Mouse (Mus musculus) forebrain, embryonic 13.5 days (tissue): ENCODE data around the gene Selenop. TPM values are rescaled to one million over a fixed set of nuclear protein-coding genes. Genes with fewer than 3 reads are reported as not detected.
A peak's percentile ranks its signal among the peaks of the same experiment; 100 is the strongest.

ENCODE experiments used
- ATAC-seq: fragments of 200-750 bp; cut with Nextera tagmentation; 2 replicates; pipeline ENCODE4 v1.8.0; 2017
- H3K27ac ChIP-seq: fragments of 300-500 bp; sonication (generic); 2 replicates; pipeline ENCODE4 v1.5.1; 2015; ENCODE audit warnings: inconsistent platforms, mild to moderate bottlenecking, moderate library complexity
- H3K27me3 ChIP-seq: fragments of 300-500 bp; sonication (generic); 2 replicates; pipeline ENCODE4 v1.6.1; 2015; ENCODE audit warnings: mild to moderate bottlenecking, inconsistent platforms
- H3K36me3 ChIP-seq: fragments of 300-500 bp; sonication (generic); 2 replicates; pipeline ENCODE4 v1.6.1; 2015; ENCODE audit warnings: mild to moderate bottlenecking, inconsistent platforms; ENCODE audit not compliant: poor library complexity, severe bottlenecking
- H3K4me1 ChIP-seq: fragments of 300-500 bp; sonication (generic); 2 replicates; pipeline ENCODE4 v1.6.1; 2015; ENCODE audit warnings: inconsistent platforms
- H3K4me2 ChIP-seq: fragments of 300-500 bp; sonication (generic); 2 replicates; pipeline ENCODE4 v1.6.1; 2015; ENCODE audit warnings: inconsistent platforms, mild to moderate bottlenecking, moderate library complexity
- H3K4me3 ChIP-seq: fragments of 300-500 bp; sonication (generic); 2 replicates; pipeline ENCODE4 v1.5.1; 2015; ENCODE audit warnings: mild to moderate bottlenecking, inconsistent platforms
- H3K9ac ChIP-seq: fragments of 300-500 bp; sonication (generic); 2 replicates; pipeline ENCODE4 v1.6.1; 2015; ENCODE audit warnings: mild to moderate bottlenecking, inconsistent platforms
- H3K9me3 ChIP-seq: fragments of 300-500 bp; sonication (generic); replicated peaks from 2 replicates; pipeline ENCODE4 v1.6.1; 2016; ENCODE audit warnings: inconsistent platforms
- WGBS: fragments of 180-500 bp; shearing (Covaris S2); methylation state at CpG from one replicate; pipeline ENCODE4 v1.1.7; 2015; 5-methylcytosine and 5-hydroxymethylcytosine counted together
- polyA plus RNA-seq: library from polyadenylated mRNA; unstranded; fragments of >200 nt; fragmentation: Nextera tagmentation; extraction: Ambion mirVana; gene quantifications from 2 replicates; pipeline ENCODE4 v1.2.1, GENCODE M21; 2015

The Selenop gene
- polyA plus RNA-seq, 1 experiment from 2014 or later: 46.8 TPM

DNA sequence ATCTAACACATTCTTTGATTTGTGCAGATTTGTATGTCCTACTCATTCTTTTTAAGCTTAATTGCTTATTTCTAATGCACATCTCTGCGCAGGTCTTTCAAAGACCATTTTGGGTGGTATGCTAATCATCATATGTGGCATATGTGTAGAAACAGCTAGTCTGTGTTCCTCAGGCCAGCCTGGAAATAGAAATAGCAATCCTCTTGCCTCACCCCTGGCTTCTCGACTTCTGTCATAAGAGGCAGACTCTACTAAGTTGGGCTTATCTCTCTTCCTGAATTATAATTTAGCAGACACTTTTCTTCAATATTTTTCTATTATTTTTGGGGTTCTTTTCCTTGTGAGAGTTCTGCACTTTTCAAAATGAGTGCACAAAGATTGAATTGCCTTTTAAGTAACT, 17.7 kb upstream of the Selenop start:
- H3K27me3 ChIP-seq: no peaks in the 10 kb centered on the region
- WGBS: 85% methylated on average over 2 of the region's 2 CpGs
- ATAC-seq: no peak

DNA sequence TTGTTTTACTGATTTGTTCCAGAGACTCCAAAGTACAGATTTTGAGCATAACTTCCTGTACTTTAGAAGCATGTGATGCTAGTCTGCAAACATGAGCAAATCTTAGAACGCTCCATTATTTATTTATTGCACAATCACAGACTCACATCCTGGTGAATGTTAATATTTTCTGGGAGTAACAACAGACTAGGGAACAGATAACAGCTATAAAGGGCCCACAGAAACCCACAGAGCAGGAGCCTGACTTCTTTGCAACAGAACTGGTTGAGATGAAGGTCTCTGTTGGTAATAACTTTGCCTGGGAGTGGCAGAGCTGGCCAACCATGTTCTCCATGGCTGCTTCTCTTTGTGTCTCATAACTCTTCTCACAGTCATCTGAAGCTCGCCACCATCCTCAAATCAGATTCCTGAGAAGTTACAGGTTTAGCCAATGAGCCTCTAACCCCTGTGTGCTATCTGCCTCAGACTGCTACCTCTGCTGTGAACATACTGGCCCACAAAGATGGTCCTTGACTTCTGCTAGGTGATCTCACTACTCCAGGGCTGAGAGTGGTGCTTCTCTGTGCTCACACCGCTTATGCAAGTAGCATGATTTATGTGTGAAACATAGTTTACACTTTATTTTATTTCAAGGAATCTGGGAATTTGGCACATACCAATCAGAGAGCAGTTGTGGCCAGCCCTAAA, 17.2 kb upstream of the Selenop start:
- WGBS: 92% methylated on average over 3 of the region's 3 CpGs
- no peak for ATAC-seq
- Histone ChIP-seq H3K9me3 (no peaks in the 10 kb centered on the region), H3K4me2 (no peak overlapping the region), H3K27me3 (no peaks in the 10 kb centered on the region), H3K9ac (no peak overlapping the region), H3K36me3 (no peaks in the 10 kb centered on the region), H3K4me1 (no peaks in the 10 kb centered on the region), H3K4me3 (no peak overlapping the region), H3K27ac (no peak overlapping the region)

More for the DNA sequence above, 17.7 kb upstream of the Selenop start:
- Histone ChIP-seq H3K4me2 (no peak overlapping the region), H3K9ac (no peak overlapping the region), H3K27ac (no peak overlapping the region), H3K4me1 (no peaks in the 10 kb centered on the region), H3K36me3 (no peaks in the 10 kb centered on the region), H3K4me3 (no peak overlapping the region), H3K9me3 (no peaks in the 10 kb centered on the region)

DNA sequence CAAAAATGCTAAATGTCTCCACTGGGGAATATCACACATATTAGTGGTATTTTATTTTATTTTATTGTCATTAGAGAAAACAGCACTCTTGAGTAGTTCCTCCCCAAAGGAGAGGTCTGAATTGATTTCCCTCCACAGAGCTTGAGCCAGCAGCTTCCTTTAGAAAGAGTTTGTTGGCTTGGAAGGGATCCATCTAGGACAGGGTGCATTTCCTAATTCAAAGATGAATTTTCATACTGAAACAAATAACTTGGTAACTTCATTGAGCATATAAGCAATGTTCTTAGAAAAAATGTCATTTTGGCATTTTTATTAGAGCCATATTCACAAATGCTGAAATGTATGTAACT, 16.7 kb upstream of the Selenop start:
- H3K9me3 ChIP-seq: no peaks in the 10 kb centered on the region
- H3K36me3 ChIP-seq: no peaks in the 10 kb centered on the region
- H3K4me2 ChIP-seq: no peak overlapping the region
- H3K4me1 ChIP-seq: no peaks in the 10 kb centered on the region
- H3K27me3 ChIP-seq: no peaks in the 10 kb centered on the region
- H3K27ac ChIP-seq: no peak overlapping the region
- H3K9ac ChIP-seq: no peak overlapping the region
- no peak for ATAC-seq
- no peak overlapping the region for H3K4me3 ChIP-seq

DNA sequence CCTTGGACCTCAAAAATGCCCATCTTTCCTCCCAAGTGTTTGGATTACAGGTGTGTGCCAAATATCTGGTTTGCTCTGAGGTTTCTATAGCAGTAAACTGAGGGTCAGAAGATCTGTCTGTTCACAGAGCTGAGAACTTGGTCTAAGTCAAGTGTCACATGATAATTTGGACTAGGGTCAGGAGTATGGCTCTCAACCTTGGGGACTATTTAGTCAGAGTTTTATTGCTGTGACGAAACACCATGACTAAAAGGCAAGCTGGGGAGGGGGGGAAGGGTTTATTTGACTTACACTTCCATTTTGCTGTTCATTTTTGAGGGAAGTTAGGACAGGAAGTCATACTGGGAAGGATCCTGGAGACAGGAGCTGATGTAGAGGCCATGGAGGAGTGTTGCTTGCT, 9.3 kb upstream of the Selenop start:
- ATAC-seq: no peak
- no peaks in the 10 kb centered on the region for H3K4me1 ChIP-seq
- no peak overlapping the region for H3K9ac ChIP-seq
- no peaks in the 10 kb centered on the region for H3K9me3 ChIP-seq
- WGBS: 94% methylated on average over 1 of the region's 1 CpGs
- no peak overlapping the region for H3K4me2 ChIP-seq
- no peak overlapping the region for H3K4me3 ChIP-seq
- no peaks in the 10 kb centered on the region for H3K36me3 ChIP-seq
- no peak overlapping the region for H3K27ac ChIP-seq
- H3K27me3 ChIP-seq: no peaks in the 10 kb centered on the region

DNA sequence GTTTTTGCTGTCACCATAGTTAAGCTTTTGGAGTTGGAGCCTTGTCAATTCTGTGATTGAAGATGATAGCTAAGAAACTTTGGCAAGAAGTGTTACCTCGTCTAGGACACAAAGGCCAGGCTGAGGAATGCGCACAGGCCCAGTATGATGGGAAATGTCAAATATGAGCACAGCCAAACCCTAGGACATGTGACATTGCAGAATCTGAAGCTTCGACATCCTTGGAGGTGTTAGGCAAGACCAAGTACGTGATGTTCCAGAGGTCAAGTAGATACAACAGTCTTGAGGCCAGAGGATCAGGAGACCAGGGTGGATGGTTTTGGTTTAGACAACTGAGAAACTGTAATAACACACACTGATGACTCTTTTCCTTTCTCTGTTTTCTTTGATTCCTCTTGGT, 8.0 kb upstream of the Selenop start:
- H3K36me3 ChIP-seq: no peaks in the 10 kb centered on the region
- no peak overlapping the region for H3K4me3 ChIP-seq
- no peaks in the 10 kb centered on the region for H3K9me3 ChIP-seq
- H3K4me2 ChIP-seq: no peak overlapping the region
- 93% methylated on average over 4 of the region's 4 CpGs for WGBS
- no peak overlapping the region for H3K27ac ChIP-seq
- H3K4me1 ChIP-seq: no peaks in the 10 kb centered on the region
- H3K27me3 ChIP-seq: no peaks in the 10 kb centered on the region
- no peak for ATAC-seq
- H3K9ac ChIP-seq: no peak overlapping the region

DNA sequence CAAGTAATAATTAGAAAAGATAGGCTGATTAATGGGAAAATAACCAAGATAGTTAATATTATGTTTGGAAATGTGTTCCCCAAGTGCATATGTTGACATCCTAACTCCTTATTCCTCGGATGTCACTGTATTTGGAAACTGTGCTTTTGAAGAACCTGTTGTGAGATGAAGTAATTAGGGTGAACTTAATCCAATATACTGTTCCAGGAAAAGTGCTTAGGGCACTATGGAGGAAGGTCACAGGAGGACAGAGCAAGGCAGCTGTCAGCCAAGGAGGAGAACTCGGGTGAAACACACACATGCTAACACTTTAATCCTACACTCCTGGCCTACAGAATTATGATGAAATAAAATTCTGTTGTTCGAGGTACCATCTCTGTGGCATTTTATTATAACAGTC, 5.5 kb upstream of the Selenop start:
- no peak overlapping the region for H3K4me3 ChIP-seq
- no peaks in the 10 kb centered on the region for H3K27me3 ChIP-seq
- H3K9ac ChIP-seq: no peak overlapping the region
- H3K9me3 ChIP-seq: no peaks in the 10 kb centered on the region
- no peaks in the 10 kb centered on the region for H3K4me1 ChIP-seq
- no peak for ATAC-seq
- H3K36me3 ChIP-seq: no peaks in the 10 kb centered on the region
- 79% methylated on average over 3 of the region's 3 CpGs for WGBS
- H3K27ac ChIP-seq: no peak overlapping the region
- no peak overlapping the region for H3K4me2 ChIP-seq

DNA sequence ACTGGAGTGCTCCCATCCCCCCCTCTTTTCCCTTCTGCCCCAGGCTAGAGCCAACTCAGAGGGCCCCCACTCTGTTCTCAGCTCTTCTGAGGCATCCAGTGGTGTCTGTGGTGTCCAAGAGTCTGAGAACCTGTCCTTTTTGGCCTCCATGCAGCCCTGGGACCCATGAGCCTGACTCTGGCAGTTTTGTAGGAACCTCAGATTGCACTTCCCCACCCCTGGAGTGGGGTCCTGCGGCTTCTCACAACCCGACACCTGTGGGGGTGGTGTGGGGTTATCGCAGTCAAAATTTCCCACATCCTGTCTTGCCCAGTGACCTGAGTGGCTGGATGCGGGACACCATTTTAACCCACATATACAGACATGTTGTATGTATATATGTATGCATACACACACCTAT, 4.1 kb upstream of the Selenop start:
- Histone ChIP-seq H3K9me3 (no peaks in the 10 kb centered on the region), H3K36me3 (no peaks in the 10 kb centered on the region), H3K27me3 (no peaks in the 10 kb centered on the region), H3K4me1 (no peaks in the 10 kb centered on the region), H3K4me2 (no peak overlapping the region), H3K4me3 (no peak overlapping the region), H3K9ac (no peak overlapping the region), H3K27ac (no peak overlapping the region)
- WGBS: 96% methylated on average over 4 of the region's 4 CpGs
- no peak for ATAC-seq

DNA sequence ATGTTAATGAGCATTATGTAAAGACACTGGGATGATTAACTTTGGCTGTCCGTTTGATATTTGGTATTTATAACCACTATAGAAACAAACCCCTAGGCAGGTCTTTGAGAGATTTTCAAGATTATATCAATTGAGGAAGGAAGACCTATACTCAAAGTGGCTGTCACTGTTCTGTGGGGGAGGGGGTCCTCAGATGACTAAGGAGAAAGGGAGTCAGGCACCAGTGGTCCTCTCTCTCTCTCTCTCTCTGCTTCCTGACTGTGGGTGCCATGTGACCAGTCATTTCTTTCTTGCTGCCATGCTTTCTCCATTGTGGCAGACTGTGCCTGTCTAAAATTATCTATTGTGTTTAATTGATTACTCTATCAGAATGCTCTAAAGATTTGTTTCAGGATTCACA, 3.5 kb upstream of the Selenop start:
- Histone ChIP-seq H3K9ac (no peak overlapping the region), H3K36me3 (no peaks in the 10 kb centered on the region), H3K27me3 (no peaks in the 10 kb centered on the region), H3K4me2 (no peak overlapping the region), H3K9me3 (no peaks in the 10 kb centered on the region), H3K4me1 (no peaks in the 10 kb centered on the region), H3K27ac (no peak overlapping the region), H3K4me3 (no peak overlapping the region)
- no peak for ATAC-seq
- WGBS: 89% methylated on average over 1 of the region's 1 CpGs

DNA sequence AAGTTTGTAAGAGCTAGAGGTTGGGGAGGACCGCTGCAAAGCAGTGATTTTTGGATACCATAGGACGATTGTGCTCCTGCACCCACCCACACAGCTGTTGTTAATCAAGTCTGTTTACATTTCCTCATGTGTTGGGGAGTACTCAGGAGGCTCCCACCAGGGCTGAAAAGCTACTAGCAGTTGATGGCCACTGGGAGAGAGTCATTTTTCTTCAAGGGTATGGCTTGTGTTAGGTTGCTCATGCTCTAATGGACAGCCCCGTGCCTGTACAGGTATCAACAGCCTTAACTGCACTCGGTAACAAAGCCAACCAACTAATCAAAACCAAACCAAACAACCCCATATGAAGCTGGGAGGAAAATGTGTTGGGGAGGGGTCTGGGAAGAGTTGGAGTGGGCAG, 1.1 kb downstream of the Selenop start:
- H3K27me3 ChIP-seq: no peaks in the 10 kb centered on the region
- 79% methylated on average over 4 of the region's 4 CpGs for WGBS

DNA sequence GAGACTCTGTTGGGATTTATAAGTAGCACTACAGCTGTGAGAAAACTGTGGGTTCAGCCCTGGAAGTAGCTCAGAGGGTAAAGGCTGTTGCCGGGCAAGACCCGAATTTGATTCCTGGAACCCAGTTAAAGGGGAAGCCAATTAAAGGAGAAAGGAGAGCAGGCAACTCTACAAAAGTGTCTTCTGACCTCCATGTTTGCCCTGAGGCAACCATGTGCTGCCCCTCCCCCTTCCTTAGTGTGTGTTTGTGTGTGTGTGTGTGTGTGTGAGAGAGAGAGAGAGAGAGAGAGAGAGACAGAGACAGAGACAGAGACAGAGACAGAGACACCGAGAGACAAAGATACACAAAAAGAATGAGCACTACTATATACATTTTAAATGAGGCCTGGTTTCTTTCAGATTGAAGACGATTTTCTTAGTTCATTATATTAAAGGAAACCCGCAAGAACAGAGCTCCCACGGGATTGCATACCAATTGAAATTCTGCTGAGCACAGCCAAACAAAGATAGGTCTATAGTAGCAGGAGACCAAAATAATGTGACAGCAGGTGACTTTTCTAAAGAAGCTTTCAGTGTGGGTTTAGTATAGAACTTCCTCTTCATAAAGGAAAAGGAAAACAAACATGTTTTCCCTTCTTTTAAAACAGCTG, 1.8 kb downstream of the Selenop start:
- H3K9ac ChIP-seq: no peak overlapping the region
- no peaks in the 10 kb centered on the region for H3K36me3 ChIP-seq
- WGBS: 12% methylated on average over 6 of the region's 6 CpGs
- ATAC-seq: no peak
- H3K9me3 ChIP-seq: no peaks in the 10 kb centered on the region
- H3K27me3 ChIP-seq: no peaks in the 10 kb centered on the region
- H3K4me1 ChIP-seq: peaks cover 6% of the 10 kb centered on the region; the same call in 1 of the 2 replicates
- no peak overlapping the region for H3K4me3 ChIP-seq
- no peak overlapping the region for H3K27ac ChIP-seq
- H3K4me2 ChIP-seq: peak overlapping the region; percentile 44

More for the DNA sequence above, 1.1 kb downstream of the Selenop start:
- no peak overlapping the region for H3K4me3 ChIP-seq
- H3K36me3 ChIP-seq: no peaks in the 10 kb centered on the region
- H3K9ac ChIP-seq: no peak overlapping the region
- no peak overlapping the region for H3K27ac ChIP-seq
- H3K4me1 ChIP-seq: peaks cover 6% of the 10 kb centered on the region; the same call in 1 of the 2 replicates
- no peak for ATAC-seq
- H3K4me2 ChIP-seq: no peak overlapping the region
- H3K9me3 ChIP-seq: no peaks in the 10 kb centered on the region

DNA sequence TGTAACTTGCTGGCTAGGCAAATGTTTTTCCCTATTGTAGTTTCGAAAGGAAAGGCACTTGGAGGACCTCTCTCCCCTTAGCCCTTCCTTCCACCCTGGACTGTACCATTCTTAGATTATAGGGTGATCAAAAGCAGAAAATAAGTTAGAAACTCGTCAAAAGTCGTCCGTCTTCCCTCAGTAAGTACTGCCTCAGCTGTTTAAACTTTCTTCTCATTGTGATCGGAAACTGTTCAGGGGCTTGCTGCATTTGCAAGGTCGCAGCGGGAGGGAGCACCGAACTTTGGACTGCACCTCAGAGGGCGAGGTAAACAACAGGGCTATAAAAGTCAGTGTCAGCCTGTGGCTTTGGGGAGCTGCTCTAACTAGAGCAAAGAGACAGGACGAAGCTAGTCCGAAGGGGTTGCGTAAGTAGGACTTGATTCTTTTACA, 2.3 kb downstream of the Selenop start:
- WGBS: 4% methylated on average over 12 of the region's 12 CpGs

DNA sequence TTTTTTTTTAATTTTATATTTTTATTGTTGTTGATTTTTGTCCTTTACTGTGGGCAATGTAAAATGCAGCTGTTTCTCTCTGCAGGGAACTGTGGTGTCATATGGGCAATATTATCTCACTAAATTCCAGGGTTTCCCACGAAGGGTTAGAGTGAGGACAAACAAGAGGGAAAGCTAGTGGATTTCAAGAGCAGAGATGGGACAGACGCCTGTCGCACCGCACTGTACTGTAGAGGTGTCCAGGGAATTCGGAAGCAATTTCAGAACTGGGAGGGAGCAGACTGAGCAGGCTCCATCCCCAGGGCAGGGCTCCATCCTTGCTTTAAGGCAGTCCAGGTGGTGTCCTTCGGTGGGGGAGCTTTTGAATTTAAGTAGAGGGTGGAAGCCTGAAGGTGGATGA, 2.9 kb downstream of the Selenop start:
- Histone ChIP-seq H3K27ac (no peak overlapping the region), H3K36me3 (no peaks in the 10 kb centered on the region), H3K4me1 (peaks cover 6% of the 10 kb centered on the region; the same call in 1 of the 2 replicates), H3K27me3 (no peaks in the 10 kb centered on the region), H3K9me3 (no peaks in the 10 kb centered on the region), H3K9ac (no peak overlapping the region), H3K4me2 (no peak overlapping the region), H3K4me3 (no peak overlapping the region)
- no peak for ATAC-seq
- WGBS: 47% methylated on average over 6 of the region's 6 CpGs

More for the DNA sequence above, 2.3 kb downstream of the Selenop start:
- H3K36me3 ChIP-seq: no peaks in the 10 kb centered on the region
- H3K4me2 ChIP-seq: peak overlapping the region; percentile 44
- H3K27ac ChIP-seq: no peak overlapping the region
- no peaks in the 10 kb centered on the region for H3K9me3 ChIP-seq
- no peak overlapping the region for H3K9ac ChIP-seq
- no peaks in the 10 kb centered on the region for H3K27me3 ChIP-seq
- H3K4me3 ChIP-seq: peak overlapping the region; percentile 23
- ATAC-seq: peak; percentile 30; the same call in 1 of the 2 replicates
- H3K4me1 ChIP-seq: peaks cover 6% of the 10 kb centered on the region; the same call in 1 of the 2 replicates

DNA sequence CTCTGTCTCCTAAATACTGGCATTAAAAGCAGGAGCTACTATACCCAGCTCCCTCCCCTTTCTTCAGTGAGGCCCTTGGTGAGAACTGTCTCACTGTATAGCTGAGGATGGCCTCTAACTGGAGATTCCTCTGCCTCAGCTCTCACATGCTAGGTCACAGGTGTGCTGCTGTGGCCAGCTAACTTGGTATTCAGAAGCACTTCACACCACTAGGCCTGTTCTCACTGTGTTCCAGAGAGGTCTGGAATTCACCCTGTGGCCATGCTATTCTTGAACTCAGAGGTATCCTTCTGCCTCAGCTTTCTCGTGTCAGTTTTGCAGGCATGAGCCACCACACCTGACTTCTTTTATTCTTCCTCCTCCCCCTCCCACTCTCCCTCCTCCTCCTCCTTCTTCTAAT, 4.8 kb downstream of the Selenop start:
- peaks cover 6% of the 10 kb centered on the region; the same call in 1 of the 2 replicates for H3K4me1 ChIP-seq
- H3K4me2 ChIP-seq: no peak overlapping the region
- H3K36me3 ChIP-seq: no peaks in the 10 kb centered on the region
- WGBS: 78% methylated on average over 1 of the region's 1 CpGs
- no peaks in the 10 kb centered on the region for H3K9me3 ChIP-seq
- no peak overlapping the region for H3K27ac ChIP-seq
- ATAC-seq: no peak
- no peak overlapping the region for H3K4me3 ChIP-seq
- no peak overlapping the region for H3K9ac ChIP-seq
- H3K27me3 ChIP-seq: no peaks in the 10 kb centered on the region
